Mouse (Mus musculus) myocyte (in vitro differentiated cells): Measurements from ENCODE around the gene Zc3hav1.

Experiments
- MAX ChIP-seq: IDR thresholded peaks from one replicate; pipeline ENCODE4 v1.6.1; 2011; ENCODE audit warnings: low read depth, mild to moderate bottlenecking, control low read depth
- POLR2A ChIP-seq: IDR thresholded peaks from one replicate; pipeline ENCODE4 v1.6.1; 2011; ENCODE audit warnings: low read depth, mild to moderate bottlenecking, control low read depth, moderate library complexity; ENCODE audit not compliant: insufficient read length
- REST ChIP-seq: IDR thresholded peaks from one replicate; pipeline ENCODE4 v1.6.1; 2011; ENCODE audit warnings: mild to moderate bottlenecking, control low read depth, moderate library complexity; ENCODE audit not compliant: insufficient read depth, insufficient read length
- TCF12 ChIP-seq: IDR thresholded peaks from one replicate; pipeline ENCODE4 v1.6.1; 2011; ENCODE audit warnings: mild to moderate bottlenecking, control low read depth; ENCODE audit not compliant: poor library complexity, insufficient read depth, severe bottlenecking

DNA sequence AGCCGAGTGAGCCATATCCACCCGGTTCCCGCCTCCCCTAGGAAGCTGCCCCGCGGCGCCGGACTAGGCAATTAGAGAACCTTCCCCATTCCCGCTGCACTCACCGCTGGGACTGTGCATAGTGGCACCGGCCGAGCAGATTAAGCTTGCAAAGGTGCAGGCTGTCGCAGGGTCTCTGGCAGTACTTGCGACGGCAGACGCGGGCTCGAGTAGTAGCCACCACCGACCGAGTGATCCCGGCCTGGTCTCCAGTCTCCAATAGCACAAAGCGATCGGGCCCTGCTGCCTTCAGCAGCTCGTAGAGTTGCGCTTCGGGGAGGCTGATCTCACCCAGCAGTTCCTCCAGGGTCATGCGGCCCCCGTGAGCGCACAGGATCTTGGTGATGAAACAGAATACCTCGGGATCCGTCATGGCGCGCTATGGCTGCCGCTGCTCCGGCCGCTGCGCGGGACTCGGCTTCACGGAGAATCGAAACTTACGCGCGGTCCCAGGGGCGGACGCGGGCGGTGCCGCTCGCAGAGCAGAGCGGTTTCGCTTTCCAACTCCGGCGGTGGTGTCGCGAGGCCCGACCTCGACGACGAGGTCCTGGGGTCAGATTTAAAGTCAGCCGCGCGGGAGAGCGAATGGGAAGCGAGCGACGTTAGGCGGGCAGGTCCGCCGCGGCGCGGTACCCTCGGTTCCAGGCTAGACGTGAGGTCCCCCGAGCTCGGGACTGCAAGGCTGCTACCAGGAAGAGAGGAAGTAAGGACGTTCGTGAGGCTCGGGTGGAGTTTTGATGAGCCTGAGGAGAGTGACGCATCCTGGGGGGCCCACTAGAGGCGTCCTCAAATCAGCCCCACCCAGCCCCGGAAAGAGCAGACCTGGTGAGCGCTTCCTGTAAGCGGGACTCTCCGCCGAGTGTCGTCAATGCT lies at the start of gene Zc3hav1:
- TF ChIP-seq POLR2A (peak; percentile 90), MAX (no peak), TCF12 (no peak), REST (no peak)
